Mouse (Mus musculus) G1E (cell line): Measurements from ENCODE around the gene Pam16.

Source experiments
- CTCF ChIP-seq: IDR thresholded peaks from 2 replicates; pipeline ENCODE4 v1.5.1; 2012; ENCODE audit warnings: low read depth, low read length, inconsistent platforms, mixed read lengths
- GATA1 ChIP-seq: IDR thresholded peaks from 2 replicates; pipeline ENCODE4 v1.6.1; 2012; ENCODE audit warnings: borderline replicate concordance, low read length, inconsistent platforms, mixed read lengths
- POLR2AphosphoS5 ChIP-seq: IDR thresholded peaks from 2 replicates; pipeline ENCODE4 v1.6.1; 2012; ENCODE audit warnings: low read depth, low read length, inconsistent platforms; ENCODE audit not compliant: insufficient replicate concordance
- TAL1 ChIP-seq: conservative IDR thresholded peaks from 2 replicates; pipeline ENCODE4 v1.6.1; 2012; ENCODE audit warnings: low read depth, low read length, inconsistent platforms, mixed read lengths

- TF ChIP-seq CTCF, result no peak
- TF ChIP-seq GATA1, result no peak
- TF ChIP-seq TAL1, result no peak
- TF ChIP-seq POLR2AphosphoS5, result no peak
Measured at GRCm38 (mm10) chr16:4658781-4659245, 34.0 kb upstream of the Pam16 start.
